Mouse (Mus musculus) stomach, postnatal 0 days (tissue): ENCODE measurements around the gene Samd4. TPM values are rescaled to one million over a fixed set of nuclear protein-coding genes. Genes with fewer than 3 reads are reported as not detected.

Source experiments
- ATAC-seq: fragments of 200-750 bp; cut with Nextera tagmentation; 2 replicates; pipeline ENCODE4 v1.8.0; 2017; ENCODE audit not compliant: low FRiP score, low TSS enrichment
- DNase-seq: peaks from one replicate; pipeline ENCODE4 v3.0.0-alpha.2; 2016; ENCODE audit warnings: low spot score
- H3K27ac ChIP-seq: fragments of 300-500 bp; sonication (generic); replicated peaks from 2 replicates; pipeline ENCODE4 v1.5.1; 2014; ENCODE audit warnings: mild to moderate bottlenecking, control low read depth
- H3K27me3 ChIP-seq: fragments of 300-500 bp; sonication (generic); 2 replicates; pipeline ENCODE4 v1.6.1; 2014; ENCODE audit warnings: low read length; ENCODE audit not compliant: control insufficient read depth, insufficient read depth
- H3K36me3 ChIP-seq: fragments of 300-500 bp; sonication (generic); 2 replicates; pipeline ENCODE4 v1.6.1; 2014; ENCODE audit warnings: low read length, mixed read lengths; ENCODE audit not compliant: control insufficient read depth, insufficient read depth
- H3K4me1 ChIP-seq: fragments of 300-500 bp; sonication (generic); replicated peaks from 2 replicates; pipeline ENCODE4 v1.6.1; 2014; ENCODE audit warnings: antibody characterized with exemption; ENCODE audit not compliant: control insufficient read depth, insufficient read depth
- H3K4me2 ChIP-seq: fragments of 300-500 bp; sonication (generic); replicated peaks from 2 replicates; pipeline ENCODE4 v1.6.1; 2014; ENCODE audit warnings: low read depth, mild to moderate bottlenecking, control low read depth, moderate library complexity
- H3K4me3 ChIP-seq: fragments of 300-500 bp; sonication (generic); 2 replicates; pipeline ENCODE4 v1.5.1; 2014; ENCODE audit warnings: low read depth, low read length, control low read depth
- H3K9ac ChIP-seq: fragments of 300-500 bp; sonication (generic); 2 replicates; pipeline ENCODE4 v1.6.1; 2014; ENCODE audit warnings: mild to moderate bottlenecking, low read length, control low read depth, mixed read lengths
- H3K9me3 ChIP-seq: fragments of 300-500 bp; sonication (generic); 2 replicates; pipeline ENCODE4 v1.6.1; 2016; ENCODE audit warnings: low read length; ENCODE audit not compliant: control insufficient read depth
- CTCF ChIP-seq: IDR thresholded peaks from 2 replicates; pipeline ENCODE4 v1.5.1; 2016; ENCODE audit warnings: antibody characterized with exemption, low read depth, mild to moderate bottlenecking, moderate library complexity
- EP300 ChIP-seq: optimal IDR thresholded peaks from 2 replicates; pipeline ENCODE3; 2016; ENCODE audit warnings: antibody characterized with exemption
- WGBS: fragments of 180-500 bp; shearing (Covaris S2); extraction: QIAGEN DNeasy Blood & Tissue Kit; methylation state at CpG from one replicate; pipeline ENCODE4 v1.1.7; 2014; 5-methylcytosine and 5-hydroxymethylcytosine counted together
- polyA plus RNA-seq: library from polyadenylated mRNA; unstranded; fragments of >200 nt; fragmentation: Nextera tagmentation; extraction: Ambion mirVana; gene quantifications from 2 replicates; pipeline ENCODE4 v1.2.1, GENCODE M21; 2015

Gene Samd4
- polyA plus RNA-seq, 1 experiment from 2014 or later, result 4.1 TPM

DNA sequence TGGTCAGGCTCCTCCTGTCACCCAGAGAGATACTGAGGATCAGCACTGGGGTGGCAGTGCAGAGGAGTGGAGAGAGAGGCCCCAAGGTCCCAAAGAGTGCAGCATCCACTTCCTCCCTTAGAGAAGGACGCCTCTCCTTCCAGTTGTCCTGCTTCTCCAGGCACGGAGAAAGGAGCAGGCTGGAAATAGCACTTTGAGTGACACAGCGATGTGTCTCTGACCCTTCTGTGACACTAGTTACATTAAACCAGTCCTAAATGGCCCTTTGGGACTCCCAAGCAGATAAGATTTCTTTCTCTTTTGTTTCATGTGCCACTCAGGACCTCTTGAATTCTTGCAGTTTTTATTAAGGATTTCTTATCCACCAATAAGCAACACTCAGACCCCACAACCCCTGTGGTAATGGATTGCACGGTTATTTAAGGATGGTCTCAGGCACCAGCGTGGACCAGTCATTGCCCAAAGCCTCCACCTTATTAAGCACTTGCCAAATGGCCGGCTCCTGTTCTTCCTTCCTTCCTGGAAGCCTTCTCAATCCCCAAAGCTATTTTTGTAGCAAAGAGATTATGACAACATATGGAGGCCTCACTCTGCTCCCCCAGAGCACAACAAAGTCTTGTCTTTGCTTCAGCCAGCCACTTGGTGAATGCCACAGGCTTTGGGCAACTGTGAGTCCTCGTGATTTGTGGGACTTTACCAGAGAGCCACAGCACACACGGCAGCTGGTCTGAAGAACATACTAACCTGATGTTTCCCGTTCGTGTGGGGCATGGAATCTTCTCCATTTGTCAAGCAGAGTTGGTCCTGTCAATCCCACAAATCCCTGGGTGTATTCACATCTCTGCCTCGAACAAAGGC, 68.1 kb downstream of the Samd4 start:
- Histone ChIP-seq H3K27me3 (no peaks in the 10 kb centered on the region), H3K9ac (no peak overlapping the region), H3K4me1 (0 out of 2 replicates have a peak, but pooled peaks cover 2% of the 10 kb centered on the region), H3K9me3 (no peaks in the 10 kb centered on the region), H3K36me3 (no peaks in the 10 kb centered on the region), H3K4me3 (no peak overlapping the region), H3K27ac (no peak overlapping the region), H3K4me2 (no peak overlapping the region)
- WGBS, result 56% methylated on average over 11 of the region's 11 CpGs
- ATAC-seq (no peak), DNase-seq (no peak)
- TF ChIP-seq CTCF (no peak), EP300 (no peak)

DNA sequence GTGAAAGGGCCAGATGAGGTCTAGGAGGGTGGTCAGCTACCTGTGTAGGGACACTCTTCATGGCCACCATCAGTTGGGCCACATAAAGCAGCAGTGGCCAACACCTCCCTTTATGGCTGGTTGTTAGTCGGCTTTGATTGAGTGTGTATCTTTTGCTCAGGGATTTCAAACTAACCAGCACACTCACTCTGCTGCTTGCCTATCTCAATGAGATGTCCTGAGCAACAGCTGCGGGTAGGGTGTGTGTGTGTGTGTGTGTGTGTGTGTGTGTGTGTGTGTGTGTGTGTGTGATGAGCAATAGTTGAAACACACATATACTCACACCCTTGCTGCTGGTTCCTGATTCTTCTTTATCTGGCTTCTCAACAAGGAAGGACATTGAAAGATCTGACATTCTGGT, 69.6 kb downstream of the Samd4 start:
- ATAC-seq, result no peak

DNA sequence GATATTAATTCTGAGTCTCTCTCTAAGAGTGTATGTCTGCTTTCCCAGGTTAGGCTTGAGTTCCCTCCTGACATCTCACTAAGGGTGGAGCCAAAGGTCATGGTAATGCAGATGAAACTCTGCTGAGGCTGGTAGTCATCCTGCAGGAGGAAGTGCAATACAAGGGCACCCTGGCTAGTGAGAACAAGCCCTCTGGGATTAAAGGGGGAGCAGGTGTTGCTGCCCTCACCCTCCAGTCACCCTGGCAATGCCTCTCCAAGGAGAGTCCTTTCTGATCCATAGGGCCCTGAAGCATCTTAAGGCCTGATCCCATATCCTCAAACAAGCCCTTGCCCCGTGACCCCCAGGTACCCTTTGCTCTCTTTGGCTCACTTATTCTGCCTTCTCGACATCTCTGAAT, 72.5 kb downstream of the Samd4 start:
- Histone ChIP-seq H3K4me2 (no peak overlapping the region), H3K4me3 (no peak overlapping the region), H3K4me1 (0 out of 2 replicates have a peak, but pooled peaks cover 2% of the 10 kb centered on the region), H3K9me3 (no peaks in the 10 kb centered on the region), H3K27ac (no peak overlapping the region), H3K36me3 (no peaks in the 10 kb centered on the region), H3K27me3 (no peaks in the 10 kb centered on the region), H3K9ac (no peak overlapping the region)
- DNase-seq (no peak), ATAC-seq (no peak)
- TF ChIP-seq CTCF, result no peak
- no peak for TF ChIP-seq EP300
- WGBS, result 33% methylated on average over 2 of the region's 2 CpGs

More for the DNA sequence above, 69.6 kb downstream of the Samd4 start:
- TF ChIP-seq EP300, result no peak
- Histone ChIP-seq H3K4me3 (no peak overlapping the region), H3K4me2 (no peak overlapping the region), H3K4me1 (0 out of 2 replicates have a peak, but pooled peaks cover 2% of the 10 kb centered on the region), H3K27ac (no peak overlapping the region), H3K27me3 (no peaks in the 10 kb centered on the region), H3K9ac (no peak overlapping the region), H3K9me3 (no peaks in the 10 kb centered on the region), H3K36me3 (no peaks in the 10 kb centered on the region)
- no peak for DNase-seq
- 49% methylated on average over 2 of the region's 2 CpGs for WGBS

GRCm38 (mm10) chr14:46955574-46956043, 73.0 kb downstream of the Samd4 start:
- ATAC-seq (no peak), DNase-seq (no peak)
- H3K9me3 ChIP-seq, result no peaks in the 10 kb centered on the region
- no peak overlapping the region for H3K9ac ChIP-seq
- no peak overlapping the region for H3K4me3 ChIP-seq
- H3K36me3 ChIP-seq, result no peaks in the 10 kb centered on the region
- H3K27ac ChIP-seq, result no peak overlapping the region
- TF ChIP-seq EP300 (no peak), CTCF (peak; percentile 42)
- H3K4me2 ChIP-seq, result no peak overlapping the region
- H3K27me3 ChIP-seq, result no peaks in the 10 kb centered on the region
- 0 out of 2 replicates have a peak, but pooled peaks cover 2% of the 10 kb centered on the region for H3K4me1 ChIP-seq
- WGBS, result 19% methylated on average over 9 of the region's 9 CpGs

GRCm38 (mm10) chr14:46956121-46956520, 73.5 kb downstream of the Samd4 start:
- WGBS, result 38% methylated on average over 7 of the region's 7 CpGs
- Histone ChIP-seq H3K4me3 (no peak overlapping the region), H3K4me1 (0 out of 2 replicates have a peak, but pooled peaks cover 2% of the 10 kb centered on the region), H3K9ac (no peak overlapping the region), H3K27me3 (no peaks in the 10 kb centered on the region), H3K27ac (no peak overlapping the region), H3K4me2 (no peak overlapping the region), H3K36me3 (no peaks in the 10 kb centered on the region), H3K9me3 (no peaks in the 10 kb centered on the region)
- no peak for ATAC-seq
- TF ChIP-seq CTCF (no peak), EP300 (no peak)
- no peak for DNase-seq

- no peaks in the 10 kb centered on the region for H3K27me3 ChIP-seq
- TF ChIP-seq EP300 (no peak), CTCF (no peak)
- 54% methylated on average over 7 of the region's 7 CpGs for WGBS
- no peak overlapping the region for H3K9ac ChIP-seq
- no peak for DNase-seq
- no peak for ATAC-seq
- no peak overlapping the region for H3K27ac ChIP-seq
- no peaks in the 10 kb centered on the region for H3K9me3 ChIP-seq
- no peaks in the 10 kb centered on the region for H3K36me3 ChIP-seq
- 0 out of 2 replicates have a peak, but pooled peaks cover 2% of the 10 kb centered on the region for H3K4me1 ChIP-seq
- H3K4me3 ChIP-seq, result no peak overlapping the region
- no peak overlapping the region for H3K4me2 ChIP-seq
Observed at GRCm38 (mm10) chr14:46959166-46959721, 76.6 kb downstream of the Samd4 start.
